Mouse (Mus musculus): Measurements from ENCODE around the gene Napsa. TPM values are rescaled to one million over a fixed set of nuclear protein-coding genes. Genes with fewer than 3 reads are reported as not detected.

Napsa gene
- total and polyA plus RNA-seq, 2 experiments from 2014 or later = 0.79 TPM; not detected in 1

- no peak overlapping the region for H3K4me2 ChIP-seq (ENCODE audit: low read depth, low read length, poor library complexity, severe bottlenecking)
- no peak overlapping the region for H3K9ac ChIP-seq (replicated peaks; ENCODE audit: low read length, poor library complexity, severe bottlenecking)
- no peaks in the 10 kb centered on the region for H3K9me3 ChIP-seq (ENCODE audit: low read length)
- DNase-seq (ENCODE audit: low spot score) (no peak), ATAC-seq (ENCODE audit: low FRiP score) (no peak)
- peaks cover 10% of the 10 kb centered on the region for H3K36me3 ChIP-seq (ENCODE audit: insufficient read depth, low read length)
- no peak overlapping the region for H3K27ac ChIP-seq (ENCODE audit: low read depth, low read length)
- peaks cover 16% of the 10 kb centered on the region for H3K4me1 ChIP-seq (ENCODE audit: insufficient read depth, low read length)
- WGBS = 67% methylated on average over 5 of the region's 5 CpGs
- no peak overlapping the region for H3K4me3 ChIP-seq (ENCODE audit: low read depth, low read length)
- H3K27me3 ChIP-seq (ENCODE audit: insufficient read depth, low read length) = peaks cover under 1% of the 10 kb centered on the region; the same call in 1 of the 2 replicates
- TF ChIP-seq CTCF (IDR thresholded peaks at IDR 0.05) = no peak
These were observed 24.9 kb downstream of the Napsa start for GRCm38 (mm10) chr7:44596996-44597538.

GRCm38 (mm10) chr7:44597666-44598065 is 25.5 kb downstream of the Napsa start:
- 84% methylated on average over 4 of the region's 4 CpGs for WGBS
- H3K9me3 ChIP-seq (ENCODE audit: low read length) = no peaks in the 10 kb centered on the region
- peaks cover 11% of the 10 kb centered on the region for H3K4me1 ChIP-seq (ENCODE audit: insufficient read depth, low read length)
- ATAC-seq (ENCODE audit: low FRiP score) = no peak
- no peak overlapping the region for H3K4me2 ChIP-seq (ENCODE audit: low read depth, low read length, poor library complexity, severe bottlenecking)
- no peak overlapping the region for H3K27ac ChIP-seq (ENCODE audit: low read depth, low read length)
- no peak overlapping the region for H3K4me3 ChIP-seq (ENCODE audit: low read depth, low read length)
- H3K27me3 ChIP-seq (ENCODE audit: insufficient read depth, low read length) = peaks cover 6% of the 10 kb centered on the region; the same call in 1 of the 2 replicates
- H3K9ac ChIP-seq (replicated peaks; ENCODE audit: low read length, poor library complexity, severe bottlenecking) = no peak overlapping the region
- no peak for DNase-seq (ENCODE audit: low spot score)
- no peak for TF ChIP-seq CTCF (IDR thresholded peaks at IDR 0.05)
- peaks cover 10% of the 10 kb centered on the region for H3K36me3 ChIP-seq (ENCODE audit: insufficient read depth, low read length)

- DNase-seq (ENCODE audit: low spot score) (no peak), ATAC-seq (ENCODE audit: low FRiP score) (no peak)
- Histone ChIP-seq H3K9ac (replicated peaks; ENCODE audit: low read length, poor library complexity, severe bottlenecking) (no peak overlapping the region), H3K4me1 (ENCODE audit: insufficient read depth, low read length) (peaks cover 5% of the 10 kb centered on the region; the same call in 1 of the 2 replicates), H3K36me3 (ENCODE audit: insufficient read depth, low read length) (peaks cover 10% of the 10 kb centered on the region), H3K4me3 (ENCODE audit: low read depth, low read length) (no peak overlapping the region), H3K4me2 (ENCODE audit: low read depth, low read length, poor library complexity, severe bottlenecking) (no peak overlapping the region), H3K27me3 (ENCODE audit: insufficient read depth, low read length) (peaks cover 13% of the 10 kb centered on the region; the same call in 1 of the 2 replicates), H3K27ac (ENCODE audit: low read depth, low read length) (no peak overlapping the region), H3K9me3 (ENCODE audit: low read length) (no peaks in the 10 kb centered on the region)
- WGBS = 81% methylated on average over 10 of the region's 12 CpGs
- no peak for TF ChIP-seq CTCF (IDR thresholded peaks at IDR 0.05)
These were observed 26.2 kb downstream of the Napsa start for GRCm38 (mm10) chr7:44598336-44598735.

- no peak overlapping the region for H3K4me2 ChIP-seq (ENCODE audit: low read depth, low read length, poor library complexity, severe bottlenecking)
- WGBS = 86% methylated on average over 10 of the region's 10 CpGs
- H3K4me1 ChIP-seq (ENCODE audit: insufficient read depth, low read length) = peaks cover 2% of the 10 kb centered on the region; the same call in 1 of the 2 replicates
- H3K27ac ChIP-seq (ENCODE audit: low read depth, low read length) = no peak overlapping the region
- no peak overlapping the region for H3K9ac ChIP-seq (replicated peaks; ENCODE audit: low read length, poor library complexity, severe bottlenecking)
- DNase-seq (ENCODE audit: low spot score) (no peak), ATAC-seq (ENCODE audit: low FRiP score) (no peak)
- H3K9me3 ChIP-seq (ENCODE audit: low read length) = no peaks in the 10 kb centered on the region
- H3K27me3 ChIP-seq (ENCODE audit: insufficient read depth, low read length) = peaks cover 16% of the 10 kb centered on the region; the same call in 1 of the 2 replicates
- TF ChIP-seq CTCF (IDR thresholded peaks at IDR 0.05) = no peak
- H3K4me3 ChIP-seq (ENCODE audit: low read depth, low read length) = no peak overlapping the region
- H3K36me3 ChIP-seq (ENCODE audit: insufficient read depth, low read length) = peaks cover 7% of the 10 kb centered on the region
These were observed 28.6 kb downstream of the Napsa start for GRCm38 (mm10) chr7:44600691-44601262.

- no peak for TF ChIP-seq CTCF (IDR thresholded peaks at IDR 0.05)
- H3K9me3 ChIP-seq (ENCODE audit: low read length) = no peaks in the 10 kb centered on the region
- DNase-seq (ENCODE audit: low spot score) (no peak), ATAC-seq (ENCODE audit: low FRiP score) (no peak)
- 22% methylated on average over 19 of the region's 19 CpGs for WGBS
- no peak overlapping the region for H3K4me3 ChIP-seq (ENCODE audit: low read depth, low read length)
- H3K27me3 ChIP-seq (ENCODE audit: insufficient read depth, low read length) = peaks cover 16% of the 10 kb centered on the region; the same call in 1 of the 2 replicates
- no peak overlapping the region for H3K27ac ChIP-seq (ENCODE audit: low read depth, low read length)
- peaks cover 4% of the 10 kb centered on the region for H3K36me3 ChIP-seq (ENCODE audit: insufficient read depth, low read length)
- no peak overlapping the region for H3K9ac ChIP-seq (replicated peaks; ENCODE audit: low read length, poor library complexity, severe bottlenecking)
- no peak overlapping the region for H3K4me2 ChIP-seq (ENCODE audit: low read depth, low read length, poor library complexity, severe bottlenecking)
- peaks cover 2% of the 10 kb centered on the region; the same call in 1 of the 2 replicates for H3K4me1 ChIP-seq (ENCODE audit: insufficient read depth, low read length)
These were observed 29.5 kb downstream of the Napsa start for GRCm38 (mm10) chr7:44601646-44602045.

- no peak for TF ChIP-seq CTCF (IDR thresholded peaks at IDR 0.05)
- Histone ChIP-seq H3K9ac (replicated peaks; ENCODE audit: low read length, poor library complexity, severe bottlenecking) (no peak overlapping the region), H3K36me3 (ENCODE audit: insufficient read depth, low read length) (peaks cover 4% of the 10 kb centered on the region), H3K4me2 (ENCODE audit: low read depth, low read length, poor library complexity, severe bottlenecking) (no peak overlapping the region), H3K27ac (ENCODE audit: low read depth, low read length) (no peak overlapping the region), H3K4me1 (ENCODE audit: insufficient read depth, low read length) (peaks cover 2% of the 10 kb centered on the region; the same call in 1 of the 2 replicates), H3K27me3 (ENCODE audit: insufficient read depth, low read length) (peaks cover 16% of the 10 kb centered on the region; the same call in 1 of the 2 replicates), H3K4me3 (ENCODE audit: low read depth, low read length) (no peak overlapping the region), H3K9me3 (ENCODE audit: low read length) (no peaks in the 10 kb centered on the region)
- WGBS = 20% methylated on average over 10 of the region's 11 CpGs
- DNase-seq (ENCODE audit: low spot score) (no peak), ATAC-seq (ENCODE audit: low FRiP score) (no peak)
These were observed 30.3 kb downstream of the Napsa start for GRCm38 (mm10) chr7:44602443-44602842.

All from midbrain, postnatal 0 days (tissue).